Mouse (Mus musculus): ENCODE data around the gene Pde10a. TPM values are rescaled to one million over a fixed set of nuclear protein-coding genes. Genes with fewer than 3 reads are reported as not detected.

The Pde10a gene
- total RNA-seq, 2 experiments from 2014 or later, result 3.5 to 7.9 TPM

DNA sequence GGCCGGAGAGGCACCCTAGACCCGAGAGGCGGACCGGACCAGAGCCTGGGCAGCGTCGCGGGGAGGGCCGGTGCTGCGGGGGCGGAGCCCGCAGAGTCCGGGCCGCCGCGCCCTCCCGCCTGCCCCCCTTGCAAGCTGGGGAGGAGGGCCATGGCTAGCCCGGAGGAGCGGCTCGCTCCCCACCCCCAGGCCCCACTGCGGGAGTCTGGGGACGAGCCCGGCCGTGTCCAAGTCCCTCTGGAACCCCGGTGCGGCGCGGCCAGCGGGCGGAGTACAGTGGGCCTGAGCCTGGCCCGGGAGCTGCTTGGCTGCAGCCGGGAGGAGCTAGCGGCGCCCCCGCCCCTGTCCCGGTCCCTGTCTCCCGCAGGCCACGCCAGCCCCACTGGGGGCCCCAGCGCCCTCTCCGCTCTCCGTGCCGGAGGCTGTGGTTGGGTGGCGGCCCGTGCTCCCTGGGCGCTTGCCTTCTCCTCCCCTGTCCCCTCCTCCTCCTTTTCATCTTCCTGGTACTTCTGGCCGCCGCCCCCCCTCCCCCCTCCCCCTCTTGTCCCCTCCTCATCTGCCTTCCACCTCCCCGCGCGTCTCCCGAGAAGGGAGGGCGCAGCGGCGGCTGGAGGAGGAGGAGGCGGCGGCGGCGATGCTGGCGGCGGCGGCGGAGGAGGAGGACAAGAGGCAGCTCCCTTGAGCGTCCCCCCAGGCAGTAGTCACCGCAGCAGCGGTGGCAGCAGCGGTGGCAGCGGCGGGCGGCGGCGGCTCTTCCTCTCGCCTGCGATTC lies 276.1 kb downstream of the Pde10a start:
- DNase-seq, result peak; percentile 83

GRCm38 (mm10) chr17:8801855-8802104 lies 276.6 kb downstream of the Pde10a start:
- no peak for DNase-seq

- no peak for DNase-seq
These were observed 277.2 kb downstream of the Pde10a start for GRCm38 (mm10) chr17:8802161-8802888.

DNA sequence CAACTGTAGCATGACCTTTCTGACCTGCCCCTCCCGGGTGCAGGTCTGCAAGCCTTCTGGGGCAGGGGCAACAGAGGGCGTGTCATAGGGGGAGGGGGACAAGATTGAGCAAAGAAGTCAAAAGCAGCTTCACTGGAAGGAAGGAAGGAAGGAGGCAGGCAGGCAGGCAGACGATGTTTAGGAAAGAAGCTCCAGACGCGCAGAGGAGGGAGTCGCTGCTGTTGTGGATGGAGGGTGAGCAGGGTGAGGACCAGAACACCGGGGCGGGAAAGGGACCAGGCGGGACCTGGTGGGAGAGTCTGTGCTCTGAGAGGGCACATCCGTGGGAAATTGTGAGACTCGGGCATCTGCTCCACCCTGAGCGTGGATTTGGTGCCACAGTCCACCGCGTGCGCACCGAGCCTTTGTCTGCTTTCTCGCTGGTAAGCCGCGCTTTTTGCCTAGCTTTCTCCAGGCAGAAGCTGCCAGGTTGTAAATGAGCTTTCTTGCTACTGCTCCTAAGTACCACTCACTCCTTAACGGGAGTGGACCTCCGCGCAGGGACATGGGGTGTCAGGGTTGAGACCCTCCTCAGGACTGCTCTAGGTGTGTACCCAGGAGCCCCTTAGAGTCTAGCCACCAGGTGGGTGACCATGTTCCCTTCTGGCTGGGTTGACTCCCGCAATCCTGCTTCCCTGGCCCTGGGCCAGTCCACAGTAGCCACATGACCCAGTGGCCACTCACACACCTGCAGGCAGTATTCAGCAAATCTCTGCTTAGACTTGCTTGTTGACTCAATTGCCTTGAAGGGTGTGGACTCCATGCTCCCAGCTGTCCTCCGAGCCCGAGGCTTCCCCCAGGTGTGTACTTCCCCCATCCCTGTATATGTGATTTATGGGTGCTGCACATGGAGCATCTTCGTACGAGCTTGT lies 278.0 kb downstream of the Pde10a start:
- DNase-seq, result no peak

- no peak for DNase-seq
These were observed 282.2 kb downstream of the Pde10a start for GRCm38 (mm10) chr17:8807345-8807744.

GRCm38 (mm10) chr17:8809771-8810170 lies 284.6 kb downstream of the Pde10a start:
- DNase-seq, result no peak

- DNase-seq, result no peak
These were observed 285.0 kb downstream of the Pde10a start for GRCm38 (mm10) chr17:8810201-8810600.

DNA sequence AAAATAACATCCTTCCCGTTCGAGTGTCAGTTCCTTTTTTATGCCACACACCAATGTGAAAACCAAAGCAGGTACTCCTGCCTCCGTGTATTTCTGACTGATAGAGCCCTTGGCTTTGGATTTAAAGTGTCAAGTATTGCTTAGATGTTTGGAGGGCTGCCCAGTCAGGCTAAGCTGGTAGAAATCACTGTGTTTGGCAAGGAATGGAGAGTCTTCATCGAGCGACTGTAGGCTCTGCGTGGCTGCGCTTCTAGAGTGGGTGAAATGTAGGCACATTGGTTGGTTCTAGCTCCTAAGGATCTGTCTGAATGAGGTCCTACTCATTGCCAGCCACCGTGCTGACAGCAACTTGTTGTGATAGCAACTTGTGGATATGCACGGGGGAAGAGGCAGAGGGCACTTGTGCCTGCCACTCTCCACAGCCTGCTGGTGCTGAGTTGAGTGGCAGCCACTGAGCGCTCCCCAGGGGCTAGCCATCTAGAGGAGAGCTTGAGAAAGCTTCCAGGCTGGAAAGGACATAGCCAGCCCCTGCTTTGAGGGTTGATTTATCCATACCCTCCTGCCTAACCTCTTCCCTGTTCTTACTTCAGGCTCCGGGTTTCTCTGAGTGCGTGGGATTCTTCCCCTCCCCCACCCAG lies 287.2 kb downstream of the Pde10a start:
- peak; percentile 38 for DNase-seq

DNA sequence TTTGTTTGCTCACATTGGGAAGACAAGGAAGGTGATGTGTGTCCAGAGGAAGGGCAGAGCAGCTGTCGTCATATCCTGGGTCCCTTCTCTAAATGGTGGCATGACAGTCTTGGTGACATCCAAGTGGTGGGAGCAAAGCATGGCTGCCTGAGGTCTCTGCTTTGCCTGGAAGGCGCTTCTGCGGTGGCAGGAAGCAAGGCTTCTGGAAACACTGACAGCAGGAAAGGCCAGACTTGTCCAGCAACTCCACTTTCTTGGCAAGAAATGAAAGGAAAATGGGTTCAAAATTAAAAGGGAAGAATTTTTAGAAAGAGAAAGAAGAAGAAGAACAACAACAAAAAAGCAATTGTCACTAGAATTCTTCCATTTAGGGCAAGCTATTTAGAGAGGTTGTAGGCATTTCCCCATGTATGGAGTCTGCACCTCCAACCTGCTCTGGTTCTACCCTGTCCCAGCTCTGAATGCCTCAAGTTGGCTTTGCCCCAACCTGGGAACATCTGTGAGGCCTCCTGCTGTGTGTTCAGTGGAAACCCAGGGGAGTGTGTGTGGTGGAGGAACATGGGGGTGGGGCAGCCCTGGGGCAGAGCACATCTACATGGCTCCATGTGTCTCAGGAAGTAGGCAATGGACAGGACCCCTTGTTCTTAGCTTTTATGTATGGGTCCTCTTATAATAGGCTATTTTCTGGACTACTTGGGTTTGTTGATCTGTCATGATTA lies 288.8 kb downstream of the Pde10a start:
- DNase-seq, result no peak

GRCm38 (mm10) chr17:8815376-8815775 lies 290.2 kb downstream of the Pde10a start:
- no peak for DNase-seq

- no peak for DNase-seq
These were observed 290.7 kb downstream of the Pde10a start for GRCm38 (mm10) chr17:8815864-8816263.

DNA sequence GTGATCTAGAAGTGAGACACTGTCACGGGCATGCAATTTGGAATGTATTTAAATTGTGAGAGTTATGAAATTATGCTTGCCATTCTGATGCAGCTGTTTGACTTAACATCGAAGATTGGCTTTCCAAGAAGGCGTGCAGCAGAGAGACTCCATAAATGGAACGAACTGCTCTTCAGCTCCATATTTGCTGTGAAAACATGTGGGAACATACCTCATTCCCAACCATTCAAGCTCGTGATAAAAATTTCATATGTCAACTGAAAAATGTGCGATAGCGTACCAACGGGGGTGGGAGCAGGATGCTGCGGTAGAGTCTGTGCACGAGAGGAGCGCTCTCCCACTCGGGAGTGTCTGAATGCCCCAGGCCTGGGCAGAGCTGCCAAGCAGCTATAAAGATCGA lies 293.5 kb downstream of the Pde10a start:
- no peak for DNase-seq

DNA sequence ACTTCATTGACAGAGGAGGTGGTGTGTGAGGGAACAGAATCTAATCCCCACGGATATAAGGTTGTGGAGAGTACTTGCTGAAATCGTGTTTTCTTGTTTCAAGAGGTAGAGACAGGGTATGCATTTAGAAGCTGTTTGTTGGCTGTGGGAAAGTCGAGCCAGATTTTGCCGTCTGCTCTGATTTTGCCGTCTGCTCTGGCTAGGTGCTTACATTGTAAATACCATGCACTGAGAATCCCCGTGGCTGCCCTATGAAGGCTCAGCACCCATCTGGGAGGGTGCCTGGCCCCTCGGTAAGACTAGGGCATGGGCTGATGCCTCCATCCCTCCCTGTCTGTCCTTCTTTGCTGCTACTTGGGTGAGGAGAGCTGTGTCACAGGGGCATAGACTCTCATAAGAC lies 298.4 kb downstream of the Pde10a start:
- DNase-seq, result no peak

- DNase-seq, result no peak
These were observed 302.0 kb downstream of the Pde10a start for GRCm38 (mm10) chr17:8827204-8827603.

DNA sequence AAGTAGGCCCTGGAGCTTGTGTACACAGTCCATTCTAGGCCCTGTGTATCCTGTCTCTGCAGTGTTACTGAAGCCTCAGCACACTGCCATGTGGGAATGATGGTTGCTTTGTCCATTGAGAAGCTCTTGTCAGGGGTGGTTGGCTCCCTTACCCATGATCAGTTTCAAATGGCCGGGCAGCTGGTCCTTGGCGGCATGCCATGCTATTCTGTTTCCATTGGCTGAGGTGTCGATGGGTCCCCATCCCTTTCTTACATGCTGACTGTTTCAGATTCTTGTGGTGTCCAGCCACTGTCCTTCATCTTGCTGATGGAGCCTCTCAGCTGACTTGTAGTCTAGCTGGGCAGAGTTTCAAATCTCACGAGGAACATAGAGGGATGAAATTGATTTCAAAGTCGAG lies 305.8 kb downstream of the Pde10a start:
- DNase-seq, result no peak

DNA sequence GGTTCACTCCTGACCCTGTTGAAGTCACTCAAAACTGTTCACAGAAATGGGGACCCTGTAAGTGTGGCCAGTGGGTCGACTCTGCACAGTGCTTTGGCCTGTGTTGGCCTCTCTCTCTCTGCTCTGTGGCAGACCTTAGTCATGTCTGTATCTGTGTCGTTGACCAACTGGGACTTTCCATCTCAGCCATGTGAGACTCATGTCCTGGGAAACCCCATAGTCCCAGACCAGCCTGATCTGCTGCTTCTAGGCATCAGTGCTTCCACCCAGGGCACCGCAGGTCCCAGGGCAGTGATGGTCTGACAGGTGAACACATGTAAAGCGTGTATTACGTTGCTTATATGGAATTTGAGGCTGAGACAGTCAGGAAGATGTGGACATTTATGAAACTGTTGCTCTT lies 311.1 kb downstream of the Pde10a start:
- DNase-seq, result no peak

DNA sequence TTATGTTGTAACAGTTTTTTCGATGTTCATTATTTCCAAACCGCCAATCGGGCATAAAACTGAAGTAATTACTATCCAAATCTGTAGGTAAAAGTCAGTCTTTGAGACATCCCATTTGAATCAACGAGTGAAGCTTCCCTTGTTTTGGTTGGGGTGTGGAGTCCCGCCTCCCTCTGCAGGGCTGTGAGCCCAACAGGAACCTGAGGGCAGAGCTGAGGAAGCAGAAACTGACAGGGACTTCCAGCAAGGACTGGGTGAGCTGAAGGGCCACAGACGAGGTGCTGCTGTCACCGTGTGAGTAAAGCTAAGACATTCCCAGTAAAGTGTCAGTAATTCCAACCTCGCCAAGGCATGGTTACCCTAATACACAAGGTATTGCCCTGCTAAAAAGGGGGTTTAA lies 313.1 kb downstream of the Pde10a start:
- DNase-seq, result no peak

DNA sequence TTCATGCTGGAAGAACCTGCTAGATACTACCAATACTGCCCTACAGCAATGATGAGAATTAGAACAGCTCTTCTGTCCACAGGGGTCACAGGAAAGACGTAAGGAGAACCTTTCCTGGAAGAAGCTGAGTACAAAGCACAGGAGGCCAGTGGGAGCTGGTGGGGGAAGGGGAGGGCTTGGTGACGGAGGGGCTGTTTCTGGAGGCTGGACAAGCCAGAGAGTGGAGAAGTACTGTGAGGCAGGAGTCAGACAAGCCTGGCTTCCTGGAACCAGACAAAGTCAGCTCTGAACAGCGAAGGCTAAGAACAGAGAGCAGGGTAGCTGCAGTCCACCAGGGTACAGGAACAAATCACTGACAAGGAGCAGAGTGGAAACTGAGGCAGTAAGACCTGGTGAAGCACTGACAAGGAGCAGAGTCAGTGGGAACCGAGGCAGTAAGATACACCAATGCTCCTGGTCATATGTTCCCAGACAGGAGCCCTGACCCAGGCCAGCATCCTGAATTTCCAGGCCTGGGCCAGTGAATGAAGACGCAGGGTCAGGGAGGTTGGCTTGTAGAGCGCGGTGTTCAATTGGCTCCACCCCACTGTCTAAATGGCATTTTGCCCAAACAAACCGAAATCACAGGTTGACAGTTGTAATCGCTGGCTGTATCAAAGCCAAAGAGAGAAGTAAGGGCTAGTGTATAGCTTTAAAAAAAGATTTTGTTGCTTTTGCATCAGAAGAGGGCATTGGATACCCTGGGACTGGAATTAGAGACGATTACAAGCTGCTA lies 314.3 kb downstream of the Pde10a start:
- no peak for DNase-seq

- no peak for DNase-seq
These were observed 315.9 kb downstream of the Pde10a start for GRCm38 (mm10) chr17:8841094-8841493.

GRCm38 (mm10) chr17:8841897-8842540 lies 316.8 kb downstream of the Pde10a start:
- DNase-seq, result no peak
